Mouse (Mus musculus) heart, embryonic 12.5 days (tissue): ENCODE results near the gene Zdhhc14. TPM values are rescaled to one million over a fixed set of nuclear protein-coding genes. Genes with fewer than 3 reads are reported as not detected.
A peak's percentile ranks its signal among the peaks of the same experiment; 100 is the strongest.

ENCODE experiments used
- ATAC-seq: fragments of 200-750 bp; cut with Nextera tagmentation; 2 replicates; pipeline ENCODE4 v1.8.0; 2017; ENCODE audit warnings: moderate TSS enrichment, moderate library complexity; ENCODE audit not compliant: insufficient number of reproducible peaks, low FRiP score
- H3K27ac ChIP-seq: fragments of 300-500 bp; sonication (generic); 2 replicates; pipeline ENCODE4 v1.5.1; 2016; ENCODE audit warnings: mild to moderate bottlenecking, moderate library complexity; ENCODE audit not compliant: poor library complexity, severe bottlenecking
- H3K27me3 ChIP-seq: fragments of 300-500 bp; sonication (generic); replicated peaks from 2 replicates; pipeline ENCODE4 v1.6.1; 2016; ENCODE audit warnings: mild to moderate bottlenecking, moderate library complexity
- H3K36me3 ChIP-seq: fragments of 300-500 bp; sonication (generic); 2 replicates; pipeline ENCODE4 v1.6.1; 2016; ENCODE audit warnings: mild to moderate bottlenecking, moderate library complexity
- H3K4me1 ChIP-seq: fragments of 300-500 bp; sonication (generic); replicated peaks from 2 replicates; pipeline ENCODE4 v1.6.1; 2016; ENCODE audit warnings: mild to moderate bottlenecking
- H3K4me2 ChIP-seq: fragments of 300-500 bp; sonication (generic); 2 replicates; pipeline ENCODE4 v1.6.1; 2016; ENCODE audit warnings: mild to moderate bottlenecking, moderate library complexity
- H3K4me3 ChIP-seq: fragments of 300-500 bp; sonication (generic); 2 replicates; pipeline ENCODE4 v1.5.1; 2016; ENCODE audit warnings: mild to moderate bottlenecking
- H3K9ac ChIP-seq: fragments of 300-500 bp; sonication (generic); 2 replicates; pipeline ENCODE4 v1.6.1; 2016; ENCODE audit warnings: mild to moderate bottlenecking, moderate library complexity
- H3K9me3 ChIP-seq: fragments of 300-500 bp; sonication (generic); replicated peaks from 2 replicates; pipeline ENCODE4 v1.6.1; 2016; ENCODE audit warnings: mild to moderate bottlenecking, moderate library complexity
- WGBS: fragments of 180-500 bp; shearing (Covaris S2); methylation state at CpG from one replicate; pipeline ENCODE4 v1.1.7; 2016; 5-methylcytosine and 5-hydroxymethylcytosine counted together
- polyA plus RNA-seq: library from polyadenylated mRNA; unstranded; fragments of >200 nt; fragmentation: Nextera tagmentation; extraction: Ambion mirVana; gene quantifications from 2 replicates; pipeline ENCODE4 v1.2.1, GENCODE M21; 2016

The Zdhhc14 gene
- polyA plus RNA-seq, 1 experiment from 2014 or later, result 1.6 TPM

DNA sequence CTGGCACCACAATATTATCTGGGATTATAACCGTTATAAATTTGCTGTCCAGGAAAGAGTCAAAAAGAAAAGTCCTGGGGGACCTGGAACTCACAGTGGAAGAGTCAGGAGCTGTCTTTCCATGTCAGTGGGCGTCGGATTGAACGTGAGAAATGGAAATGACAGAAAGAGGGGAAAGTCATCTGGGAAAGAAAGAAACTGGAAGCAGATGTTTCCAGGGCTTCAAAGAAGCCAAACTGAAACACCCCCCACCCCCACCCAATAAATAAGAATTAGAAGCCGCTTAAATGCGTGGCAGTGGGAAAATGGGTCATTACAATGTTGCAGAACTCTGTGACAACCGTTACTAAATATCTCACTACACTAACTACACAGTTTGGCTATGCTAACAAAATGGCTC is 176.6 kb downstream of the Zdhhc14 start:
- Histone ChIP-seq H3K9me3 (no peaks in the 10 kb centered on the region), H3K4me1 (0 out of 2 replicates have a peak, but pooled peaks cover 8% of the 10 kb centered on the region), H3K9ac (no peak overlapping the region), H3K4me2 (no peak overlapping the region), H3K4me3 (no peak overlapping the region), H3K36me3 (no peaks in the 10 kb centered on the region), H3K27me3 (no peaks in the 10 kb centered on the region), H3K27ac (no peak overlapping the region)
- WGBS, result 76% methylated on average over 7 of the region's 7 CpGs
- ATAC-seq, result no peak

DNA sequence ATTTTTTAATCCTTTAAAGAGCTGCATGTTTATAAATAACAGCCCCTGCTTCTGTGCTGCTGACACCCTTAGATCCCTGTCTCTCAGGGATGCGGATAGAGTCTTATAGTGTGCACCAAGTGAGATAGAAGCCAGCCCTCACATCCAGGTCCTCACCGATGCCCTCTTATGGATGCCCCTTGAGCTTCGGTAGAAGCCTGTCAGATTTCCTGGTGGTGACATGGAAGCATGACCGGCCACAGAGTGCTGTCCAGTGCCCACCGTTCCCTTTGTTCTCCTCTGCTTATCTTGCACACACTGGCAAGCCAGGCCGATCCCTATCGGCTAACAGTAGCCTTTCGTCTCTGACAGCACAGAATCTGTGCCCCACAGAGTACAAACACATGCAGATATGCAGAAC is 183.6 kb downstream of the Zdhhc14 start:
- Histone ChIP-seq H3K9me3 (no peaks in the 10 kb centered on the region), H3K4me3 (no peak overlapping the region), H3K4me1 (peaks cover 5% of the 10 kb centered on the region; the same call in 1 of the 2 replicates), H3K27ac (no peak overlapping the region), H3K9ac (no peak overlapping the region), H3K27me3 (no peaks in the 10 kb centered on the region), H3K36me3 (no peaks in the 10 kb centered on the region), H3K4me2 (no peak overlapping the region)
- 42% methylated on average over 8 of the region's 8 CpGs for WGBS
- no peak for ATAC-seq

DNA sequence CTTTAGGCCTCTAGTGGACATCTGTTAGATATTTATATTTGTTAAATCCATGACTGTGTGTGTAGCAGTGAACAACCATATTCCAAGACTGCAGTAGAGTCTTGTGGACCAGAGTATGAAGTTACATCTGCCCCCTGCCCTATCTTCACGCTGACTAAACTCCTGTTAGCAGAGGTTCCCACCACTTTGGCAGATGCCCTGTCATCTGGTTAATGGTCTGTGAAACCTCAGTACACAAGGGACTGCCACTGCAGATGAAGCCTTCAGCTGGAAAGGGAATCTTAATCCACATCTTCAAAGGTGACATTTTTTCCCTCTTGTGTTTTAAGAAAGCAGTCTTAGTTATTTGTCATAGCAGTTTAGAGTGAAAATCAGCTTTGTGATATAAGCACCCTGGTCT is 187.0 kb downstream of the Zdhhc14 start:
- Histone ChIP-seq H3K9ac (no peak overlapping the region), H3K9me3 (no peaks in the 10 kb centered on the region), H3K4me1 (peaks cover 5% of the 10 kb centered on the region; the same call in 1 of the 2 replicates), H3K27me3 (no peaks in the 10 kb centered on the region), H3K4me2 (no peak overlapping the region), H3K36me3 (no peaks in the 10 kb centered on the region), H3K27ac (no peak overlapping the region), H3K4me3 (no peak overlapping the region)
- ATAC-seq, result no peak
- 58% methylated on average over 1 of the region's 1 CpGs for WGBS

DNA sequence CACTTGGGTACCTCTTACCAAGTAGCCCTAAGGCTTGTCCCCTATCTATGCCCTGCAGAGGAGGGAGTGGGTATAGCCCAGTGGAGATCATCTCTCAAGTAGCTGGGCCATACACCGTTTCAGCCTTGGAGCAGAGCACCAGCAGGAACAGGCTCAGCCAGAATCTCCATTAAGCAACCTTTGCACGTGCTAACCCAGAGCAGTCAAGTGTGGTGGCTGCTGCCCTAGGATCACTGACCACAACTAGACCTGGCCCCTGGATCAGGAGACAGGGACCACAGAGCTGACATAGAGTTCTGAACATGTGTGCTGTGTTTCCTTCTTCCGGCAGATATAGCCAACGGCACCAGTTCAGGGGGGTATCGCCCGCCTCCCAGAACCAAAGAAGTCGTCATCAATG is 193.0 kb downstream of the Zdhhc14 start:
- no peaks in the 10 kb centered on the region for H3K27me3 ChIP-seq
- no peak for ATAC-seq
- no peaks in the 10 kb centered on the region for H3K36me3 ChIP-seq
- no peak overlapping the region for H3K9ac ChIP-seq
- H3K4me1 ChIP-seq, result peaks cover 14% of the 10 kb centered on the region
- no peak overlapping the region for H3K27ac ChIP-seq
- no peak overlapping the region for H3K4me2 ChIP-seq
- no peak overlapping the region for H3K4me3 ChIP-seq
- no peaks in the 10 kb centered on the region for H3K9me3 ChIP-seq
- WGBS, result 92% methylated on average over 7 of the region's 7 CpGs

DNA sequence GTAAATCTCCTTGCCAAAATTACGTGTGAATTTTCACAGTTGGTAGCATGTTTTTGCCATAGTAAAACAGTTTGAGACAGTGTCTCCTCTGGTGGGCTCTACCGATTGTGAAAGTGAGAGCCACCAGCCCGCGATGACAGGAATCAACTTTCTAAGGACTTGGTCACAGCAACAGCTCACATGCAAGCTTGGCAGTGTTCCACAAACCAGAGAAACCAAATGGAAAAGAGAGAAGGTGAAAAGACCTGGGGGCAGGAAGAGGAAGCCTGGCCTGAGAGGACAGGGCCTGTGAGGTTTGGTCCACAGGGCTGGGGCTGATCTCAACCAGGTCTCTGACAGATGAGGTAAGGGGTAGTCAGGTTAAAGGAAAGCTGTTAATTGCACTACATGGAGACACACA is 195.5 kb downstream of the Zdhhc14 start:
- Histone ChIP-seq H3K4me3 (no peak overlapping the region), H3K4me1 (peaks cover 14% of the 10 kb centered on the region), H3K4me2 (no peak overlapping the region), H3K27me3 (no peaks in the 10 kb centered on the region), H3K9ac (no peak overlapping the region), H3K27ac (no peak overlapping the region), H3K36me3 (no peaks in the 10 kb centered on the region), H3K9me3 (no peaks in the 10 kb centered on the region)
- ATAC-seq, result no peak
- 66% methylated on average over 4 of the region's 4 CpGs for WGBS

DNA sequence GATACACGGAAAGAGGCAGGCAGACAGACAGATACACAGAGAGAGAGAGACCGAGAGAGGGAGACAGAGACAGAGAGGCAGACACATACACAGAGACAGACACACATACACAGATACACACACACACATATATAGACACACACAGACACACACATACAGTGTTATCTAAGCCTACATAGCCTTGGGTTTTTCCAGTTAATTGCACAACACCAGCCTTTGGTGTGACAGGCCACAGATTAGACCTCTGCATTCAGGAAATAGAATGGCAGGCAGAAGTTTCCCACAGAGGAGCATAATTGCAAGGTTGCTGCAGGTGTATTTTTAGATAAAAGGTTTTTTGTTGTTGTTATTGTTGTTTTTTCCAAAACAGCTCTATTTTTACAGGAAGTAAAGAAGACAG is 195.9 kb downstream of the Zdhhc14 start:
- H3K4me2 ChIP-seq, result no peak overlapping the region
- no peak for ATAC-seq
- H3K4me1 ChIP-seq, result peaks cover 14% of the 10 kb centered on the region
- H3K27me3 ChIP-seq, result no peaks in the 10 kb centered on the region
- H3K9ac ChIP-seq, result no peak overlapping the region
- H3K4me3 ChIP-seq, result no peak overlapping the region
- 86% methylated on average over 2 of the region's 2 CpGs for WGBS
- no peak overlapping the region for H3K27ac ChIP-seq
- no peaks in the 10 kb centered on the region for H3K36me3 ChIP-seq
- H3K9me3 ChIP-seq, result no peaks in the 10 kb centered on the region

DNA sequence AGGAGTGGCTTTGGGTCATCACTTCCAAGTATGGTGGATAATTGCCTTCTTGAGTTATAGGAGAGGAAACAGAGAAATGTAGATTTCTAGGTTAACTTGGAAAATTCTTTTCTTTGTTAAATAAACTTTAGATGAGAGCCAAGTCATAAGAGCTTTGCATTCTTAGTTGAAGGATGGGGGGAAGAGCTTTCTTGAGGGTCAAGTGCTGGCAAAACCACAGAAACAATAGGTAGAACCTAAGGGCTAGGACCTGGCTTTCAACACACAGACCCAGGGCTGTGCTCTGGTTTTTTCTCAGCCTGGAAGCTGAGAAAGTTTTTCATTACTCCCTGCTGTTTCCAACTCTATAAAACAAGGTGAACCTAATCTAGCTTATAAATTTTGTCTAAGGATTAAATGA is 196.3 kb downstream of the Zdhhc14 start:
- no peak overlapping the region for H3K9ac ChIP-seq
- ATAC-seq, result no peak
- no peaks in the 10 kb centered on the region for H3K27me3 ChIP-seq
- no peaks in the 10 kb centered on the region for H3K36me3 ChIP-seq
- no peak overlapping the region for H3K4me2 ChIP-seq
- H3K27ac ChIP-seq, result no peak overlapping the region
- no peak overlapping the region for H3K4me3 ChIP-seq
- H3K9me3 ChIP-seq, result no peaks in the 10 kb centered on the region
- H3K4me1 ChIP-seq, result peaks cover 14% of the 10 kb centered on the region

DNA sequence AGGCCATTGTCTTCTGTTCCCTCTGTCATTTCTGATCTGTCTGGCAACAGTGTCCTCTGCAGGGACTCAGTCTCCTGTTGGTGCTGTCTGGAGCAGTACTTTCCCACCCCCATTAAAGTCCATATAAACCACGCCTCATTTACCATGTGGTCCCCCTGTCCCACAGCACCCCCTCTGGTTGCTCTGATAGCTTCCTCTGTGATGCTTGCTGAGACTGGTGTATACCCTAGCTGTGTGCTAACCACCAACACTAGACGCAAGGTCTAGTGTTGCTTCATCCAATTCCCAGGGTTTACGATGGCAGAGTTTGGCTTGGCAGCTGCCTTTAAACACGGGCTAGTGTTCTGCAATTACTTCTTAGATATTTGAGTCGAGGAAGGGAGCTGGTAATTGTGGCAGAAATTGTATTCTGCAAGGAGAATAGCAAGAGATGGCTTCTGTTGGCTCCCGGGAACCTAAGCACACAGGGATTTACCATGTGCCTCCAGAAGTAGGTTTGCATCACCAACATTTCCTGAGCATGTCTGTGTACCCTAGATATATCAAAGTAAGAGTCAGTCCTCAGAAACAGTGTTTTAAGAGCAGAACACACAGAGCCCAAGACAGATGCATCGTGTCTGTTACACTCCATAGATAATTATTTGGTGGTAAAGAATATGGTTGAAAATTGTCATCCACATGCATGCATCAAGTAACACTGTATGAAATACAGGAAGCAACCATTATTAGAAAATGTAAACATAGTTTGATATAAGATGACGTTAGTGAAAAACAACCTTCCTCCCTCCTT is 198.6 kb downstream of the Zdhhc14 start:
- H3K27ac ChIP-seq, result no peak overlapping the region
- H3K36me3 ChIP-seq, result no peaks in the 10 kb centered on the region
- WGBS, result 81% methylated on average over 8 of the region's 8 CpGs

DNA sequence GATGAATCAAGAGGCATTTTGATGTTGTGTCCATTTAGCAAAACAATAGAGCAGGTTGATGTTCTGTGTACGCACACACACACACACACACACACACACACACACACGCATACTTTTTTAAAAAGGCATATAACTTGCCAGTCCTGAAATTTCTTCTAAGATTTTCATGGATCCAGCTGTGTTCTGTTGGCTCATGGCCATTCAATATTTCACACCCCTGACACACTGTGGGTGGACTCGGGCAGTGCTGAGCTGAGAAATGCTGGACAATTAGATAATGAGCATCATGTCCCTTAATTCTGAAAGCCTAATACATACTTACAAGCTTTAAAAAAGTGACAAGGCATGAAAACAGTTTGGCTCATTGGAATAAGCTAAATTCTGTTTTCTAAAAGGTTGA is 200.3 kb downstream of the Zdhhc14 start:
- 88% methylated on average over 3 of the region's 3 CpGs for WGBS
- no peak for ATAC-seq
- H3K4me1 ChIP-seq, result peaks cover 7% of the 10 kb centered on the region

More for the DNA sequence above, 198.6 kb downstream of the Zdhhc14 start:
- no peaks in the 10 kb centered on the region for H3K27me3 ChIP-seq
- no peak overlapping the region for H3K4me2 ChIP-seq
- no peaks in the 10 kb centered on the region for H3K9me3 ChIP-seq
- ATAC-seq, result no peak
- peaks cover 14% of the 10 kb centered on the region for H3K4me1 ChIP-seq
- H3K9ac ChIP-seq, result no peak overlapping the region
- no peak overlapping the region for H3K4me3 ChIP-seq

DNA sequence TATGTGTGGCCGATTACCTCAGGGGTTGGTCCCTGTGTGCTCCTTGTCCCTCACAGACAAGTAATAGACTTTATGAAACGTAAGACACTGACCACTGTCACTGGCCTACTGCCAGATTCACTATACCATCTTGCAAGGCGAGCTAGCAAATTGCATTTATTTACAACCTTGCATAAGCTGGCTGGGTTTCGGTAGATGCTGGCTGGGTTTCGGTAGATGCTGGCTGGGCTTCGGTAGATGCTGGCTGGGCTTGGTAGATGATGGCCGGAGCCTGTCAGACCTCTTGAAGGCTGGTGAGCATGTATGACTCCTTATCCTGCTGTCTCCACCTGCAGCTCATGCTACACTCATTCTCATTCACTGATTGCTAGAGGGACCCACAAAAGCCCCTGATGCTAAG is 200.9 kb downstream of the Zdhhc14 start:
- Histone ChIP-seq H3K4me3 (no peak overlapping the region), H3K4me2 (no peak overlapping the region), H3K27me3 (no peaks in the 10 kb centered on the region; the same call in 1 of the 2 replicates), H3K36me3 (no peaks in the 10 kb centered on the region), H3K27ac (no peak overlapping the region), H3K9ac (no peak overlapping the region), H3K4me1 (peaks cover 1% of the 10 kb centered on the region), H3K9me3 (no peaks in the 10 kb centered on the region)
- WGBS, result 79% methylated on average over 7 of the region's 7 CpGs
- ATAC-seq, result no peak

More for the DNA sequence above, 200.3 kb downstream of the Zdhhc14 start:
- Histone ChIP-seq H3K27me3 (no peaks in the 10 kb centered on the region; the same call in 1 of the 2 replicates), H3K4me3 (no peak overlapping the region), H3K27ac (no peak overlapping the region), H3K9me3 (no peaks in the 10 kb centered on the region), H3K4me2 (no peak overlapping the region), H3K36me3 (no peaks in the 10 kb centered on the region), H3K9ac (no peak overlapping the region)

DNA sequence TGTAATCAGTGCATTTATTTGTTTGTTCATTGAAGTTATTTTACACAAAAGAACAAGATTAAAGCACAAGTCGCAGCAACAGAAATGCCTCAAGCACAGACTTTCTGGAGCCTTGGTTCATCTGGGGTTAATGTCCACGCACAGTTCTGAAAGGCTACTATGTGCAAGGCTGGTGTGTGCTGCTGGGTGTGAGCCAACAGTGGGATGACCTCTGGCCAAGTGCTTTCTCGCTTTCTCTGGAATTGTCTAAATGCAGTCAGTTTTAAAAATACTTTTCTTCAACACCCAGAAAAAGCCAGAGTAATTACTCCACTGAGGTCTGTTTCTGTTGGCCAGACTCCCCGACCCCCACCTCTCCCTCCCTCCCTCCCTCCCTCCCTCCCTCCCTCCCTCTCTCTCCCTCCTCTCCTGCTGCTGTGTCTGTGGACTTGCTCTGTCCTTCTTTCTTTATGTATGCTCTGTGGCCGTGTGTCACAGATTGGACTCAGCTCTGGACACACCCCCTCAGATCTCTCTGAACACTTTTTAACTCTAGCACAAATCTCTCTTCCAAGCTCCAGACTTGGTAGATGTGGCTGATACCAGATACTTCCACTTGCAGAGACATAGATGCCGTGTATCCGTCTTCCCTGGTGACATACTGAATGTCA is 206.2 kb downstream of the Zdhhc14 start:
- WGBS, result 61% methylated on average over 7 of the region's 7 CpGs
- no peak overlapping the region for H3K27ac ChIP-seq
- H3K36me3 ChIP-seq, result no peaks in the 10 kb centered on the region
- H3K4me1 ChIP-seq, result no peaks in the 10 kb centered on the region
- H3K9me3 ChIP-seq, result no peaks in the 10 kb centered on the region
- 0 out of 2 replicates have a peak, but pooled peaks have one; percentile 42 for ATAC-seq
- H3K4me2 ChIP-seq, result no peak overlapping the region
- H3K27me3 ChIP-seq, result no peaks in the 10 kb centered on the region; the same call in 1 of the 2 replicates
- H3K9ac ChIP-seq, result no peak overlapping the region
- no peak overlapping the region for H3K4me3 ChIP-seq
